Mouse (Mus musculus): ENCODE measurements around the gene Gm49368.
"Not testable (repeated sequence)": the region's sequence is repeated elsewhere in the genome, so short reads cannot be mapped to it uniquely, and the experiment has no call there.

Gm49368 gene

DNA sequence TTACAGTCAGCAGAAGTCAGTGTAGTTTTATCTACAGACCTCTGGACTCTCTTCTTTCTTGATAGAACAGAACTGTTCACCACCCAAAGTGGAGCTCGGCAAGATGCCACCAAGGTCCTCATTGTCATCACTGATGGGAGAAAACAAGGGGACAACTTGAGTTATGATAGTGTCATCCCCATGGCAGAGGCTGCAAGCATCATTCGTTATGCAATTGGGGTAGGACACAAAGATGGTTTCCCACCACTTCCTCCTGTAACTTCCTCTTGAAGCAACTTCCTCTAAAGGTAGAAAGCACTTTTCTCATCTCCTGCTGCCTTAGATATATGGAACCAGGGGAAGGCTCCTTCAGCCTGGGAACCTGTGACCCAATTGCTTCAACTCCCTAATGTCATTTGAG lies 71.1 kb downstream of the Gm49368 start:
- no peak for DNase-seq

- DNase-seq = no peak
Measured at GRCm38 (mm10) chr7:128136927-128137326, 74.4 kb downstream of the Gm49368 start.

- DNase-seq = peak; percentile 5 to 24
Measured at GRCm38 (mm10) chr7:128139611-128140010, 77.1 kb downstream of the Gm49368 start.

DNA sequence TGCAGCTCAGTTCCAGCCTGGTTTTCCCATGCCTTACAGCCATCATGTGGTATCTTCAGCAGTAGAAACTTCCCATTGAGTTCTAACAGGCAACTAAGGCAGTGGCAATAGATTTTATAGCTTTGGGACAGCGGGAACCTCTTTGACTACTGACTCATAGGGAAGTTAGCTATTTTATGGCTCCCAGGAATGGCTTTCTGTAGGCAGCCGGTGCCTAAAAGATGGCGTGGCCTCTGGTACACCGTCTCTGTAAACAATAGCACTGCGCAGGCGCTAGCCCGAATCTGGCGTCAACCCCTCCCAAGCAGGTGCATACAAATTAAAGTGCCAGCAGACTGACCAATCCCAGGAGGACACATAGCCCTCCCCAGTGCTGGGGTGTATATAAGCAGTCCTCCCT lies 88.5 kb downstream of the Gm49368 start:
- DNase-seq = no peak

DNA sequence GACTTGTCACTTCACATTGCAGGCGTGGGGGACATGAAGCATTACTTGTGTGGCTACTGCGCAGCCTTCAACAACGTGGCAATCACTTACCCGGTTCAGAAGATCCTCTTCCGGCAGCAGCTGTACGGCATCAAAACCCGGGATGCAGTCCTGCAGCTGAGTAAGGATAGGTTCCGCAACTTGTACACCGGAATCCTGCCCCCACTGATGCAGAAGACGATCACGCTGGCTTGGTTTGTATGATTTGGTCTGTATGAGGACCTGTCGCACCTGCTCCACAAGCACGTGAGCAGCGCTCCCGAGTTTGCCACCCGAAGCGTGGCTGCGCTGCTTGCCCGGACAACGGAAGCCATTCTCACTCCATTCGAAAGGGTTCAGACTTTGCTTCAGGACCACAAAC lies 91.6 kb downstream of the Gm49368 start, which contains the start of gene Itgad:
Gene Itgad, plus strand, starts transcription at position 301 of the 400 bp plus-strand sequence.
- DNase-seq = no peak

DNA sequence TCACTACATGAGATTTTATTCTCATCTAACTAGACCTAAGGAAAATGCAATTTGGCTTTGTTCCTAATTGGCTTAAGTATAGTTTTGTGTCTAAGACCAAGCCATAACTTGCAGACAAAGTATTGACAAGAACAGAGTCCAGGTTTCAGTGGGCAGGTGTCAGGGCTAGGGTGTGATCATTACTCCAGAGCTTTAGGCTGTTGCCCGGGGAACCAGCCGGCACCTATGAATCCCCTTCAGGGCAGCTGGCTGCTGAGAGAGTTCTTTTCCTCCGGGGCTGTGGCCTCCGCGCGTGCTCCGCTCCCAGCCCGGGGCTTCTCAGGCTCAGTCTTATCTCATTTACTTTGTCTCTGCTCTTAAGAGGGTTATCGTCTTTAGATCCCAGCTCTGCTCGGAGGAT lies 92.4 kb downstream of the Gm49368 start:
- DNase-seq = no peak

GRCm38 (mm10) chr7:128158688-128159354 lies 96.3 kb downstream of the Gm49368 start:
- DNase-seq = not testable (repeated sequence)

DNA sequence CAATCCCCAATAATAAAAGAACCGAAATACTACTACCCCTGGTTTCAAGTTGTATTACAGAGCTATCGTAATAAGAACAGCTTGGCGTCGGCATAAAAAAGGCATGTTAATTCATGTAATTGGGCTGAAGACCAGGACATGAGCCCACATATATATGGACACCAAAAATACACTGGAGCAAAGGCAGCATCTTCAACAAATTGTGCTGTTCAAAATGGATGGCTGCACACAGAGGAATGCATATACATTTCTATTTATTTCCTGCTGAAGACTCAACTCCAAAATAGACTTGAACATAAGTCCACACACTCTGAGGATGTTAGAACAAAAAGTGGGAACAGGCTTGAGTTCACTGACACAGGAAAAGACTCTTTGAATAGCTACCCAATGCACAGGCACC lies 101.5 kb downstream of the Gm49368 start:
- no peak for DNase-seq

GRCm38 (mm10) chr7:128166391-128166790 lies 103.9 kb downstream of the Gm49368 start:
- DNase-seq = no peak

GRCm38 (mm10) chr7:128169996-128170395 lies 107.5 kb downstream of the Gm49368 start:
- no peak for DNase-seq
